Mouse (Mus musculus) embryonic facial prominence, embryonic 14.5 days (tissue): ENCODE measurements at regions not wholly inside any gene's neighbourhood (a gene's known extent, or its start where the extent isn't known, plus 50 kb on each side); places are given as distances from the start of the nearest gene placed in this dataset.

ENCODE experiments used
- ATAC-seq: fragments of 200-750 bp; cut with Nextera tagmentation; 2 replicates; pipeline ENCODE4 v1.8.0; 2017; ENCODE audit warnings: low read depth, moderate number of reproducible peaks, moderate TSS enrichment
- DNase-seq: peaks from one replicate; pipeline ENCODE4 v3.0.0-alpha.2; 2015; ENCODE audit warnings: low spot score
- H3K27ac ChIP-seq: fragments of 300-500 bp; sonication (generic); replicated peaks from 2 replicates; pipeline ENCODE4 v1.5.1; 2014; ENCODE audit warnings: low read depth, mild to moderate bottlenecking, low read length, moderate library complexity
- H3K27me3 ChIP-seq: fragments of 300-500 bp; sonication (generic); replicated peaks from 2 replicates; pipeline ENCODE4 v1.6.1; 2014; ENCODE audit warnings: low read length; ENCODE audit not compliant: control insufficient read depth, insufficient read depth
- H3K36me3 ChIP-seq: fragments of 300-500 bp; sonication (generic); 2 replicates; pipeline ENCODE4 v1.6.1; 2014; ENCODE audit warnings: low read length, mixed read lengths; ENCODE audit not compliant: control insufficient read depth, insufficient read depth
- H3K4me1 ChIP-seq: fragments of 300-500 bp; sonication (generic); 2 replicates; pipeline ENCODE4 v1.6.1; 2014; ENCODE audit warnings: antibody characterized with exemption, low read length; ENCODE audit not compliant: control insufficient read depth, insufficient read depth
- H3K4me2 ChIP-seq: fragments of 300-500 bp; sonication (generic); 2 replicates; pipeline ENCODE4 v1.6.1; 2014; ENCODE audit warnings: low read depth, mild to moderate bottlenecking, low read length, moderate library complexity, mixed read lengths
- H3K4me3 ChIP-seq: fragments of 300-500 bp; sonication (generic); 2 replicates; pipeline ENCODE4 v1.5.1; 2014; ENCODE audit warnings: low read depth, mild to moderate bottlenecking, low read length
- H3K9ac ChIP-seq: fragments of 300-500 bp; sonication (generic); 2 replicates; pipeline ENCODE4 v1.6.1; 2014; ENCODE audit warnings: low read depth, mild to moderate bottlenecking, low read length, moderate library complexity, mixed read lengths
- H3K9me3 ChIP-seq: fragments of 300-500 bp; sonication (generic); 2 replicates; pipeline ENCODE4 v1.6.1; 2016; ENCODE audit warnings: low read length; ENCODE audit not compliant: control insufficient read depth
- whole genome bisulfite sequencing: fragments of 180-500 bp; shearing (Covaris S2); extraction: QIAGEN DNeasy Blood & Tissue Kit; methylation state at CpG from one replicate; pipeline ENCODE4 v1.1.7; 2014; 5-methylcytosine and 5-hydroxymethylcytosine counted together

- H3K9ac ChIP-seq: no peak overlapping the region
- H3K4me3 ChIP-seq: no peak overlapping the region
- H3K27me3 ChIP-seq: no peaks in the 10 kb centered on the region
- no peak for ATAC-seq
- no peak overlapping the region for H3K4me2 ChIP-seq
- 82% methylated on average over 3 of the region's 3 CpGs for WGBS
- H3K9me3 ChIP-seq: no peaks in the 10 kb centered on the region
- no peak overlapping the region for H3K27ac ChIP-seq
- no peaks in the 10 kb centered on the region for H3K36me3 ChIP-seq
- H3K4me1 ChIP-seq: no peaks in the 10 kb centered on the region
- DNase-seq: no peak
Observed at GRCm38 (mm10) chr17:52149068-52149467, 316.0 kb upstream of the Satb1 start.

GRCm38 (mm10) chr17:52103891-52104290, 270.8 kb upstream of the Satb1 start:
- Histone ChIP-seq H3K9me3 (no peaks in the 10 kb centered on the region), H3K4me3 (no peak overlapping the region), H3K36me3 (no peaks in the 10 kb centered on the region), H3K4me1 (no peaks in the 10 kb centered on the region), H3K27me3 (no peaks in the 10 kb centered on the region), H3K27ac (no peak overlapping the region), H3K9ac (no peak overlapping the region), H3K4me2 (no peak overlapping the region)
- ATAC-seq (no peak), DNase-seq (no peak)
- 86% methylated on average over 4 of the region's 4 CpGs for WGBS

- no peaks in the 10 kb centered on the region for H3K36me3 ChIP-seq
- WGBS: 19% methylated on average over 4 of the region's 4 CpGs
- no peak overlapping the region for H3K4me2 ChIP-seq
- H3K27ac ChIP-seq: no peak overlapping the region
- no peaks in the 10 kb centered on the region for H3K9me3 ChIP-seq
- no peak for ATAC-seq
- H3K4me1 ChIP-seq: no peaks in the 10 kb centered on the region
- H3K27me3 ChIP-seq: no peaks in the 10 kb centered on the region
- H3K9ac ChIP-seq: no peak overlapping the region
- no peak for DNase-seq
- no peak overlapping the region for H3K4me3 ChIP-seq
Observed at GRCm38 (mm10) chr17:52085834-52086233, 252.7 kb upstream of the Satb1 start.

GRCm38 (mm10) chr17:52084455-52084854, 251.4 kb upstream of the Satb1 start:
- no peaks in the 10 kb centered on the region for H3K4me1 ChIP-seq
- WGBS: 40% methylated on average over 2 of the region's 2 CpGs
- no peak overlapping the region for H3K4me2 ChIP-seq
- no peak overlapping the region for H3K4me3 ChIP-seq
- no peak overlapping the region for H3K27ac ChIP-seq
- H3K36me3 ChIP-seq: no peaks in the 10 kb centered on the region
- H3K9me3 ChIP-seq: no peaks in the 10 kb centered on the region
- no peak for ATAC-seq
- H3K9ac ChIP-seq: no peak overlapping the region
- DNase-seq: no peak
- no peaks in the 10 kb centered on the region for H3K27me3 ChIP-seq

- ATAC-seq (no peak), DNase-seq (no peak)
- Histone ChIP-seq H3K27me3 (no peaks in the 10 kb centered on the region), H3K36me3 (no peaks in the 10 kb centered on the region), H3K9me3 (no peaks in the 10 kb centered on the region), H3K27ac (no peak overlapping the region), H3K4me2 (no peak overlapping the region), H3K9ac (no peak overlapping the region), H3K4me3 (no peak overlapping the region), H3K4me1 (no peaks in the 10 kb centered on the region)
- WGBS: 75% methylated on average over 7 of the region's 7 CpGs
Observed at GRCm38 (mm10) chr17:52079316-52079715, 246.2 kb upstream of the Satb1 start.

GRCm38 (mm10) chr17:52078496-52078895, 245.4 kb upstream of the Satb1 start:
- no peak overlapping the region for H3K4me2 ChIP-seq
- no peak overlapping the region for H3K4me3 ChIP-seq
- H3K4me1 ChIP-seq: no peaks in the 10 kb centered on the region
- no peaks in the 10 kb centered on the region for H3K9me3 ChIP-seq
- no peaks in the 10 kb centered on the region for H3K36me3 ChIP-seq
- no peak overlapping the region for H3K9ac ChIP-seq
- ATAC-seq (no peak), DNase-seq (no peak)
- H3K27me3 ChIP-seq: no peaks in the 10 kb centered on the region
- no peak overlapping the region for H3K27ac ChIP-seq
- 74% methylated on average over 8 of the region's 8 CpGs for WGBS

- 91% methylated on average over 4 of the region's 4 CpGs for WGBS
Observed at GRCm38 (mm10) chr17:52077951-52078350, 244.9 kb upstream of the Satb1 start.

GRCm38 (mm10) chr17:52076746-52077145, 243.7 kb upstream of the Satb1 start:
- Histone ChIP-seq H3K4me3 (no peak overlapping the region), H3K36me3 (no peaks in the 10 kb centered on the region), H3K4me2 (no peak overlapping the region), H3K9me3 (no peaks in the 10 kb centered on the region), H3K9ac (no peak overlapping the region), H3K27me3 (no peaks in the 10 kb centered on the region), H3K27ac (no peak overlapping the region), H3K4me1 (no peaks in the 10 kb centered on the region)
- DNase-seq (no peak), ATAC-seq (no peak)
- WGBS: 85% methylated on average over 2 of the region's 2 CpGs

More at GRCm38 (mm10) chr17:52077951-52078350, 244.9 kb upstream of the Satb1 start:
- no peaks in the 10 kb centered on the region for H3K27me3 ChIP-seq
- H3K4me2 ChIP-seq: no peak overlapping the region
- DNase-seq (no peak), ATAC-seq (no peak)
- H3K27ac ChIP-seq: no peak overlapping the region
- no peak overlapping the region for H3K9ac ChIP-seq
- H3K36me3 ChIP-seq: no peaks in the 10 kb centered on the region
- H3K4me3 ChIP-seq: no peak overlapping the region
- H3K4me1 ChIP-seq: no peaks in the 10 kb centered on the region
- H3K9me3 ChIP-seq: no peaks in the 10 kb centered on the region

- no peak overlapping the region for H3K27ac ChIP-seq
- H3K27me3 ChIP-seq: no peaks in the 10 kb centered on the region
- H3K4me2 ChIP-seq: no peak overlapping the region
- no peaks in the 10 kb centered on the region for H3K36me3 ChIP-seq
- DNase-seq (no peak), ATAC-seq (no peak)
- 80% methylated on average over 2 of the region's 2 CpGs for WGBS
- H3K4me3 ChIP-seq: no peak overlapping the region
- H3K9me3 ChIP-seq: no peaks in the 10 kb centered on the region
- H3K4me1 ChIP-seq: no peaks in the 10 kb centered on the region
- H3K9ac ChIP-seq: no peak overlapping the region
Observed at GRCm38 (mm10) chr17:52067721-52068120, 234.6 kb upstream of the Satb1 start.
